Mouse (Mus musculus) adrenal gland, postnatal 14 days (tissue): ENCODE data around the gene Enpp1. TPM values are rescaled to one million over a fixed set of nuclear protein-coding genes. Genes with fewer than 3 reads are reported as not detected.

ENCODE experiments used
- DNase-seq: peaks from one replicate; pipeline ENCODE4 v3.0.0; 2021; ENCODE audit warnings: mixed read lengths
- total RNA-seq: library from RNA; stranded (reverse); gene quantifications from 2 replicates; pipeline ENCODE4 v1.2.3, GENCODE M21; 2021

Enpp1 gene
- total RNA-seq, 1 experiment from 2014 or later = 4.4 TPM

- DNase-seq = no peak
These were observed 115.1 kb downstream of the Enpp1 start for GRCm38 (mm10) chr10:24596869-24597339.

- peak; percentile 38 for DNase-seq
These were observed 115.7 kb downstream of the Enpp1 start for GRCm38 (mm10) chr10:24596003-24596868.

- peak; percentile 69 for DNase-seq
These were observed 116.5 kb downstream of the Enpp1 start, which contains the start of gene Ccn2 for GRCm38 (mm10) chr10:24595250-24596002. TSS of gene Ccn2 (plus strand) at chr10:24595442.

GRCm38 (mm10) chr10:24593556-24593955 lies 118.4 kb downstream of the Enpp1 start:
- no peak for DNase-seq

- DNase-seq = no peak
These were observed 119.0 kb downstream of the Enpp1 start for GRCm38 (mm10) chr10:24592969-24593368.

GRCm38 (mm10) chr10:24592318-24592717 lies 119.6 kb downstream of the Enpp1 start:
- DNase-seq = no peak

GRCm38 (mm10) chr10:24591741-24592140 lies 120.2 kb downstream of the Enpp1 start:
- DNase-seq = no peak

GRCm38 (mm10) chr10:24591136-24591535 lies 120.8 kb downstream of the Enpp1 start:
- peak; percentile 85 for DNase-seq

GRCm38 (mm10) chr10:24590546-24590945 lies 121.4 kb downstream of the Enpp1 start:
- no peak for DNase-seq

- DNase-seq = no peak
These were observed 122.7 kb downstream of the Enpp1 start for GRCm38 (mm10) chr10:24589238-24589637.

- DNase-seq = no peak
These were observed 123.1 kb downstream of the Enpp1 start for GRCm38 (mm10) chr10:24588824-24589223.

Other genes starting within 250 kb of the Enpp1 start
- 34.8 and 45.0 TPM in 2 replicates for gene Ccn2, start 116.7 kb downstream of the Enpp1 start, total RNA-seq
- gene Enpp3, start 130.7 kb upstream of the Enpp1 start, total RNA-seq = 5.4 and 9.4 TPM in 2 replicates
- gene Med23, start 157.8 kb upstream of the Enpp1 start, total RNA-seq = 22.3 and 26.7 TPM in 2 replicates
- 9.5 and 122 TPM in 2 replicates for gene Arg1, start 215.3 kb upstream of the Enpp1 start, total RNA-seq